Mouse (Mus musculus) spleen, adult 12 weeks (tissue): ENCODE results near the gene Sec1.

Source experiments
- DNase-seq: peaks from one replicate; pipeline ENCODE4 v3.0.0; 2022; ENCODE audit warnings: low spot score

Sec1 gene

GRCm38 (mm10) chr7:45693921-45694591, at the start of gene Sec1:
Sec1 (minus strand) TSS chr7:45694402.
- DNase-seq = no peak

- DNase-seq = no peak
Measured at GRCm38 (mm10) chr7:45742338-45742737, 48.1 kb upstream of the Sec1 start.

GRCm38 (mm10) chr7:45741777-45742176, 47.6 kb upstream of the Sec1 start:
- DNase-seq = no peak

- no peak for DNase-seq
Measured at GRCm38 (mm10) chr7:45741308-45741707, 47.1 kb upstream of the Sec1 start.

GRCm38 (mm10) chr7:45739820-45740219, 45.6 kb upstream of the Sec1 start:
- DNase-seq = no peak

- DNase-seq = no peak
Measured at GRCm38 (mm10) chr7:45739162-45739763, 45.1 kb upstream of the Sec1 start.

GRCm38 (mm10) chr7:45733477-45733876, 39.3 kb upstream of the Sec1 start:
- DNase-seq = no peak

GRCm38 (mm10) chr7:45730727-45731431, 36.7 kb upstream of the Sec1 start:
- no peak for DNase-seq

- DNase-seq = no peak
Measured at GRCm38 (mm10) chr7:45727625-45728024, 33.4 kb upstream of the Sec1 start.

- no peak for DNase-seq
Measured at GRCm38 (mm10) chr7:45726419-45726818, 32.2 kb upstream of the Sec1 start.

GRCm38 (mm10) chr7:45725713-45726112, 31.5 kb upstream of the Sec1 start, which contains the start of gene Spaca4:
Spaca4 (minus strand) TSS chr7:45725813.
- no peak for DNase-seq

GRCm38 (mm10) chr7:45725151-45725550, 30.9 kb upstream of the Sec1 start:
- no peak for DNase-seq

GRCm38 (mm10) chr7:45723781-45724180, 29.6 kb upstream of the Sec1 start:
- DNase-seq = no peak

GRCm38 (mm10) chr7:45723301-45723700, 29.1 kb upstream of the Sec1 start:
- DNase-seq = no peak

- no peak for DNase-seq
Measured at GRCm38 (mm10) chr7:45722348-45722713, 28.1 kb upstream of the Sec1 start.

- no peak for DNase-seq
Measured at GRCm38 (mm10) chr7:45721642-45722347, 27.6 kb upstream of the Sec1 start.

- DNase-seq = no peak
Measured at GRCm38 (mm10) chr7:45721234-45721571, 27.0 kb upstream of the Sec1 start.

- DNase-seq = no peak
Measured at GRCm38 (mm10) chr7:45720413-45721233, 26.4 kb upstream of the Sec1 start, which contains the start of gene Fam83e. Fam83e (plus strand) TSS chr7:45721212.

GRCm38 (mm10) chr7:45719738-45720412, 25.7 kb upstream of the Sec1 start:
- no peak for DNase-seq

GRCm38 (mm10) chr7:45719180-45719579, 25.0 kb upstream of the Sec1 start:
- DNase-seq = no peak

- DNase-seq = no peak
Measured at GRCm38 (mm10) chr7:45718331-45718730, 24.1 kb upstream of the Sec1 start.
